Mouse (Mus musculus) right cerebral cortex, adult 18-20 months (tissue): ENCODE results near the gene Gm45234.

Experiments used
- DNase-seq: peaks from one replicate; pipeline ENCODE4 v3.0.0; 2022; ENCODE audit warnings: mixed read lengths

The Gm45234 gene

GRCm38 (mm10) chr6:124703789-124704188, 52.0 kb downstream of the Gm45234 start:
- no peak for DNase-seq

- peak; percentile 77 for DNase-seq
Measured at GRCm38 (mm10) chr6:124702784-124703103, 53.1 kb downstream of the Gm45234 start.

- no peak for DNase-seq
Measured at GRCm38 (mm10) chr6:124702102-124702783, 53.6 kb downstream of the Gm45234 start.

- no peak for DNase-seq
Measured at GRCm38 (mm10) chr6:124701338-124701737, 54.5 kb downstream of the Gm45234 start.

GRCm38 (mm10) chr6:124699962-124700610, 55.7 kb downstream of the Gm45234 start:
- peak; percentile 75 for DNase-seq

GRCm38 (mm10) chr6:124699366-124699765, 56.5 kb downstream of the Gm45234 start:
- DNase-seq, result no peak

GRCm38 (mm10) chr6:124698751-124699150, 57.1 kb downstream of the Gm45234 start:
- no peak for DNase-seq

- DNase-seq, result no peak
Measured at GRCm38 (mm10) chr6:124696441-124697150, 59.2 kb downstream of the Gm45234 start.

- peak; percentile 64 for DNase-seq
Measured at GRCm38 (mm10) chr6:124694166-124694955, 61.5 kb downstream of the Gm45234 start.

GRCm38 (mm10) chr6:124693243-124693981, 62.4 kb downstream of the Gm45234 start:
- DNase-seq, result no peak

- DNase-seq, result no peak
Measured at GRCm38 (mm10) chr6:124690517-124690916, 65.3 kb downstream of the Gm45234 start.
